14 mouse cellular contexts compared by ENCODE assay signal in the genomic region with DNA sequence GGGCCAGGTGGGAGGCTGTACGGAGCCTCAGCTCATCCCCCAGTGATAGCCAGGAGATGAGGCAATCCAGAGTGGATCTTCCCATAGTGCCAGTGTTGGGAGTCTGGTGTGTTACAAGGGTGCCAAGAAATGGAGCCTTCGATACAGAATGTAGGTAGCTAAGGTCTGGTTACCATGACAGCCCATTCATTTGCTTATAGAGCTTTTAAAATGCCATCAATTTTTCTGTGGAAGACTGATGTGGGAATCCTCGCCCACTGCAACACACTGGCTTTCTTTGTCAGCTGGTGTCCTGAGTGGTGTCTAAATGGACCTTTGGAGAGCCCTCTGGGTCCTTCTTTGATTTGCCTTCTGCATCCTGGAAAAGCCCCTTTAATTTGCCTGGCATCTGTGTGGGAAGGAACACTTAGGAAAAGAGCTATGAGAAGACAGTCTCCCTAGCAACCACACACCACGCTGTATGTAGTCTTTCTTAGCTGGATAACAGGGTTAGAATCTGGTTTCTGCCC. TPM values are rescaled to one million over a fixed set of nuclear protein-coding genes. Genes with fewer than 3 reads are reported as not detected.
A peak's percentile ranks its signal among the peaks of the same experiment; 100 is the strongest.
DNase-seq lines count a peak whose midpoint lies in the region; TF ChIP-seq lines count a peak whose summit lies in the region.
"Had no signal": no experiment of that assay in that cellular context is flagged by ENCODE, and none has a peak within 500 bp of the region (broad histone marks: within the 10 kb centered on the region; RNA-seq: fewer than 3 reads in every experiment).

No protein-coding gene starts in this region.

- intact Hi-C loops in heart, postnatal 25 days (cut with DNase I), result no loop called here

- peaks cover 9% of the 10 kb centered on the region for H3K4me1 ChIP-seq in olfactory bulb, adult 2 months (ENCODE audit: control insufficient read depth, insufficient read depth, low read length)

- TF ChIP-seq POLR2A in olfactory bulb, adult 2 months (IDR thresholded peaks at IDR 0.05; ENCODE audit: insufficient read depth, low read depth, low read length), result no peak

- no peak for TF ChIP-seq CTCF in olfactory bulb, adult 2 months (IDR thresholded peaks at IDR 0.05; ENCODE audit: insufficient read depth, low read depth, low read length)

- WGBS in olfactory bulb, adult 2 months, result 29% methylated on average over 4 of the region's 4 CpGs

- DNase-seq in heart, postnatal 4 days, result peak; percentile 2
- no peak for DNase-seq in heart, postnatal 25 days (ENCODE audit: low spot score)
- DNase-seq in frontal cortex, postnatal 10 days (ENCODE audit: low spot score in 2 of 2), result peak; percentile 39 to 41
- peak; percentile 22 to 33 for DNase-seq in layer of hippocampus, postnatal 36 days
- DNase-seq in urinary bladder, postnatal 36 days (ENCODE audit: low spot score in 2 of 2), result no peak
- DNase-seq in cerebellum, postnatal 36 days, result no peak
- DNase-seq in cerebellum, postnatal 25 days, result no peak
- DNase-seq: adrenal gland, adult 2 months; B cell, adult 2 months; cerebellum, adult 11-12 months; gastrocnemius, postnatal 25 days; kidney, postnatal 14 days had no signal

- H3K27ac ChIP-seq in olfactory bulb, adult 2 months (ENCODE audit: insufficient read depth, low read depth, low read length), result peak overlapping the region; percentile 82
- H3K27ac ChIP-seq: liver, embryonic 14.5 days had no signal

- no peak overlapping the region for H3K4me3 ChIP-seq in olfactory bulb, adult 2 months (ENCODE audit: insufficient read depth, low read depth, low read length)

RNA-seq across cellular contexts. Expression of a gene that starts 28.0 kb away (rescaled TPM):
- total RNA-seq in heart, postnatal 4 days (2021), result 10 to 100 TPM; 46.1 to 47.5 TPM
- 10 to 100 TPM; 33.0 to 39.4 TPM for total RNA-seq in heart, postnatal 25 days (2021)
- total RNA-seq in layer of hippocampus, postnatal 36 days (2021), result 1 to 10 TPM; 3.4 to 5.1 TPM
- polyA plus RNA-seq in olfactory bulb, adult 2 months (2012; ENCODE audit: insufficient read depth, insufficient read length, low replicate concordance, missing spikeins), result not detected in 2 replicates

Comparison
In these comparisons a context has a peak if more than half of its experiments do, and no peak if none do; other contexts are left out.
1. DNase-seq: peak in heart, postnatal 4 days (single experiment), frontal cortex, postnatal 10 days (2 of 2) and layer of hippocampus, postnatal 36 days (2 of 2); none in heart, postnatal 25 days (single experiment), urinary bladder, postnatal 36 days (0 of 2), cerebellum, postnatal 36 days (0 of 2) and cerebellum, postnatal 25 days (0 of 2).
2. RNA of a gene that starts 28.0 kb away (total RNA-seq): 46.1 to 47.5 TPM in heart, postnatal 4 days and 33.0 to 39.4 TPM in heart, postnatal 25 days; 3.4 to 5.1 TPM in layer of hippocampus, postnatal 36 days; every median in the first group is over 4 times any median in the second.